Mouse (Mus musculus): ENCODE data around the gene Gbe1.

Gbe1 gene

DNA sequence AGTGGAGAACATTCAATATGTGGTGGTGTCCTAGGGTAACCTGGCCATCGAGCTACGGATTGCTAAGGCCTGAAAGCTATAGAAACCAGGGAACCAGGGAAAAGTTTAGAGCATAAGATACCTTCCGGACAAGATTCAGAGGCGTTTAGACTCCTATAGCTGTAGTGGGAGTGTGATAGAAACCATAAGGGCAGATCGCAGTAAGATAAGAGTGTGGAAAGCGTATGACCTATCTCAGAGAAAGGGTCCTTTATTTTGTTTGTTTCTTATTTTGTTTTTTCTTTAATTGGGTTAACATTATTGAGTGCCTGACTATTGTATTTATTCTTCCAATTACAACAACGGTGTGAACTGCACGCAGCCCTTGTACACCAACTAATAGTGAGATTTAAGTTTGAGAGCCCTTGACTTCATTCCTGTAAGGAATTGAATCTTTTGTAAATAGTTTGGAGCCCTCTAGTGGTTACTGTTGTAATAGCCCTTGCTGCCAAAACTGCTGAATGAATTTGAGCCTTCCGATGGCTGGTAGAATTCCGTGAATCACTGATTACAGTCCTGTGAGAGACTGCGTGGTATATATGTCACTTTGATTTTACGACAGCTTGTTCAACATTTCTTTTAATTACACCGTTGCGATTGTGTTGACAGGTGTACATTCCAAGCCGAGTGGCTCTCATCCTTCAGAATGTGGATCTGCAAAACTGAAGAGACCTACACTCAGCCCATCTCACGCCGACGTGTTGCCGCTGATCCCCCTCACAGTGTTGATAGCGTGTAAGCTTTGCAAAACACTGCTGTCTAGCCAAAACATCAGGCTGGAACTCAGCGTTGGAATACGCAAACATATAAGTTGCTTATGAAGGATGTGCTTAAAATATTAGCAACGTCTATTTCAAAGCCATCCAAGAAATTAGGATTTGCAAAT, 254.9 kb downstream of the Gbe1 start:
- peak; percentile 79 for DNase-seq (ENCODE audit: low read depth, low spot score)

DNA sequence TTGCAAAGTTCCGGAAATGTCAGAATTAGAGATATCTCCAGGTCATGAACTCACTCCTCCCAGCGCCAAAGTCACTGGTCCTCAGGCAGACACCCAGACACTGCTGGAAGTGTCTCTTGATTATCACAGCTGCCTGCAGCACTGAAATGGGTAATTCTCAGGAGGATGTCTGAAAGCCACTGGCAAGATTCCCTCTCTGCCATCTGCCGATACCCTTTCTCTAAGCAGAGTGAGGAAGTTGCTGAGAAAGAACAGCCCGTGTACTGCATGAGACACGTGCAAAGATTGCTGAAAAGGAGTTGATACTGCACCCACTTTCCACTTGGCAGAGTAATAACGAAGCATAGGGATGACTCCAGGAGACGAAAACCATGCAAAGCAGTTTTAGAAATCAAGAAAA, 272.2 kb downstream of the Gbe1 start:
- DNase-seq (ENCODE audit: low read depth, low spot score) = peak; percentile 32

DNA sequence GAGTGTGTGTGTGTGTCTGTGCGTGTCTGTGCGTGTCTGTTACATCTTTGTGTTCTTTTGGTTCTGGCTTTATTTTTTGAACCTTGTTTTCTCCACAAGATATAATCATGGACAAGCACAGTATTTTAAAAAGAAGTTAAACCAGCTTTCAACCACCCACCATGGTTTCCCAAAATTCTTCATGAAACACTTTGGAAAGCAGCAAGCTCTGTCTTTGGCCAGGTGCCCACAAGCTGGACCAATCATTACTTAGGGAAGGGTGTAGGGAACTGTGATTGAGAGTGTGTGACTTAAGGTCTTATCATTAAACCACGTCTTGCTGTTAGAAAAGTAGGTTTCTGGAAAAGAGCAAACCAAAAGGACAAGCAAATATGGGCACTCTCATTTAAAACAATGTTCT, 288.6 kb downstream of the Gbe1 start:
- no peak for DNase-seq (ENCODE audit: low read depth, low spot score)

DNA sequence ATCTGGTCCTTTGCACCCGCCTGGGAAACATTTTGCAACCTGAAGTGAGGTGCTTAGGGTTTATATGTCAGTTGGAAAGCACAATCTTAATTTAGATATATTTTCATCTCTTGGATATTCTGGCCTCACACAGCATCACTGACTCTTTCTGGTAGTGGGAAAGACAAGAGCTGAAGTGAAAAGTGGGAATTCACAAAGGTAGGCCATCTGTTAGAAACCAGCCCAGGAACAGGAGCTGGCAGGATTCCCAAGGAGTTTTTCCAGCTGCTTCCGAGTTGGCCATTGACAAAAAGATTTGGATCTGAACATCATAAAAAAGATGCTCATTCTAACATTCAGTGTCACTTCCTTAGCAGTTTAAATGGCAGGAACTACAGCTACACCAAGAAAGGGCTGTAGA, 294.6 kb downstream of the Gbe1 start:
- no peak for DNase-seq (ENCODE audit: low read depth, low spot score)

DNA sequence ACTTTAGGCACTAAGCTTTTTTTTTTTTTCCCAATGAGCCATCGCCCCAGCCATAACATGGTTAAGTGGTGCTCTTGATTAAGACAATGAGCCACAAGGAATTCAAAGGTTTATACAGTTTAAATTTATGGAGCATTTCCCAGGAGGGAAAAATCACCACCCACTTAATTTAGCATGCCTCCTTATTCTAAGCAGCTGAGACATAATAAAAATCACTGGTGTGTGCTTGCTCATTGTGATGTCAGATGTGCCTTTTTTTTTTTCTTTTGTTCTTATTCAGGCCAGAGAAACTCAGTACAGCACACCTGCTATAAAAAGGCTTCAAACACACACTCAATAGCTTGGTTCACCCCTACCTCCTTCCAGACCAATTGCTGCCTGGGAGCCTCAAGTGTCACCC, 303.9 kb downstream of the Gbe1 start:
- DNase-seq (ENCODE audit: low read depth, low spot score) = no peak

DNA sequence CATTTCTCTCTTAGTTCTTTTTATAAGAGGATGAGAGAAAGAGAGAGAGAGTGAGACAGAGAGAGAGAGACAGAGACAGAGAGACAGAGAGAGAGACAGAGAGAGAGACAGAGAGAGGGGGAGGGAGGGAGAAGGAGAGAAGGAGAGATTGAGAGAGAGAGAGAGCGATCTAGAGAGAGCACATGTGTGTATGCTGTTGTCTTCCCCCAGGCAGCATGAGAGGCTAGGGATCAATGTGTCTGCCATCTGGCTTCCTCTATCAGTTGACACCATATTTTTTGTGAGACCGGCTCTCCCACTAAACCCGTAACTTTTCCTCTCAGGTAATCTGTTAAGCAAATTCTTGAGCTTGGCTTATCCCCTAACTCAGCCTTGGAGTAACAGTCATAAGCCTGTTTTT, 304.4 kb downstream of the Gbe1 start:
- DNase-seq (ENCODE audit: low read depth, low spot score) = no peak
